Mouse (Mus musculus) lung, adult 2 months (tissue): Measurements from ENCODE around the gene Lepr.

ENCODE experiments used
- CTCF ChIP-seq: fragments of 200-500 bp; IDR thresholded peaks from 2 replicates; pipeline ENCODE4 v1.5.1; 2011; ENCODE audit warnings: mild to moderate bottlenecking, low read length, control low read depth; ENCODE audit not compliant: insufficient read depth
- POLR2A ChIP-seq: fragments of 200-500 bp; IDR thresholded peaks from 2 replicates; pipeline ENCODE4 v1.6.1; 2011; ENCODE audit warnings: low read depth, mild to moderate bottlenecking, control low read depth, low read length, borderline replicate concordance; ENCODE audit errors: extremely low read depth

GRCm38 (mm10) chr4:101717367-101718121 lies at the start of gene Lepr:
- no peak for TF ChIP-seq CTCF
- peak; percentile 16; the same call in 1 of the 2 replicates for TF ChIP-seq POLR2A
